Mouse (Mus musculus) bone marrow macrophage, adult 2 months (primary cell): ENCODE results near the gene Fnbp1.

Experiments
- CTCF ChIP-seq: IDR thresholded peaks from 2 replicates; pipeline ENCODE4 v1.5.1; 2012; ENCODE audit warnings: low read depth, mild to moderate bottlenecking, low read length, moderate library complexity
- POLR2A ChIP-seq: IDR thresholded peaks from 2 replicates; pipeline ENCODE4 v1.6.1; 2012; ENCODE audit warnings: mild to moderate bottlenecking, low read depth, low read length, borderline replicate concordance

DNA sequence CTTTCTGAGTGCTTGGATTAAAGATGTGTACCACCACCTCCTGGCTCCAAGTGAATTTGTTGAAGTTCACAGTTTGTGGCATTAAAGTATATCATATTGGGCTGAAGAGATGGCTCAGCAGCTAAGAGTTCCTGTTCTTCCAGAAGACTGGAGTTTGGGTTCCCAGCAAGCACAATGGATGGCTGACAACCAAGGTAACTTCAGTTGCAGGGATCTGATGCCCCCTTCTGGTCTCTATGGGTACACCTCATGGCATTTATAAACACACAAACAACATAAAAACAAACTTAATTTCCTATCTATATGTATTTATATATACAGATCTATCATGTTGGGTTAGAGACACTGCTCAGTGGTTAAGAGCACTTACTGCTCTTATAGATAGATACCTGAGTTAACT is 9.0 kb upstream of the Fnbp1 start:
- TF ChIP-seq CTCF = no peak
- no peak for TF ChIP-seq POLR2A
